Mouse (Mus musculus) liver, embryonic 11.5 days (tissue): Measurements from ENCODE around the gene Il1f6. TPM values are rescaled to one million over a fixed set of nuclear protein-coding genes. Genes with fewer than 3 reads are reported as not detected.

Experiments used
- ATAC-seq: fragments of 200-750 bp; cut with Nextera tagmentation; replicated peaks from 2 replicates; pipeline ENCODE4 v1.8.0; 2017; ENCODE audit warnings: moderate number of reproducible peaks, mild to moderate bottlenecking, moderate TSS enrichment, moderate library complexity; ENCODE audit not compliant: low FRiP score
- DNase-seq: peaks from one replicate; pipeline ENCODE4 v3.0.0-alpha.2; 2017; ENCODE audit warnings: low spot score
- H3K27ac ChIP-seq: fragments of 300-500 bp; sonication (generic); 2 replicates; pipeline ENCODE4 v1.5.1; 2014; ENCODE audit warnings: mild to moderate bottlenecking, low read depth, low read length, control low read depth
- H3K27me3 ChIP-seq: fragments of 300-500 bp; sonication (generic); replicated peaks from 2 replicates; pipeline ENCODE4 v1.6.1; 2014; ENCODE audit warnings: low read length, mixed read lengths; ENCODE audit not compliant: control insufficient read depth, insufficient read depth
- H3K36me3 ChIP-seq: fragments of 300-500 bp; sonication (generic); 2 replicates; pipeline ENCODE4 v1.6.1; 2014; ENCODE audit warnings: mild to moderate bottlenecking, low read length, moderate library complexity, mixed read lengths; ENCODE audit not compliant: control insufficient read depth, insufficient read depth
- H3K4me1 ChIP-seq: fragments of 300-500 bp; sonication (generic); replicated peaks from 2 replicates; pipeline ENCODE4 v1.6.1; 2014; ENCODE audit warnings: low read length, mixed read lengths; ENCODE audit not compliant: control insufficient read depth, insufficient read depth
- H3K4me2 ChIP-seq: fragments of 300-500 bp; sonication (generic); 2 replicates; pipeline ENCODE4 v1.6.1; 2014; ENCODE audit warnings: mild to moderate bottlenecking, control low read depth, moderate library complexity
- H3K4me3 ChIP-seq: fragments of 300-500 bp; sonication (generic); 2 replicates; pipeline ENCODE4 v1.5.1; 2014; ENCODE audit warnings: low read depth, low read length, control low read depth
- H3K9ac ChIP-seq: fragments of 300-500 bp; sonication (generic); 2 replicates; pipeline ENCODE4 v1.6.1; 2014; ENCODE audit warnings: low read depth, low read length, control low read depth
- H3K9me3 ChIP-seq: fragments of 300-500 bp; sonication (generic); 2 replicates; pipeline ENCODE4 v1.6.1; 2016; ENCODE audit warnings: low read length, inconsistent platforms, mixed read lengths; ENCODE audit not compliant: control insufficient read depth
- WGBS: fragments of 180-500 bp; shearing (Covaris S2); extraction: QIAGEN DNeasy Blood & Tissue Kit; methylation state at CpG from one replicate; pipeline ENCODE4 v1.1.7; 2014; 5-methylcytosine and 5-hydroxymethylcytosine counted together
- polyA plus RNA-seq: library from polyadenylated mRNA; unstranded; fragments of >200 nt; fragmentation: Nextera tagmentation; extraction: Ambion mirVana; gene quantifications from 2 replicates; pipeline ENCODE4 v1.2.1, GENCODE M21; 2014

Gene Il1f6
- polyA plus RNA-seq, 1 experiment from 2014 or later, result not detected

DNA sequence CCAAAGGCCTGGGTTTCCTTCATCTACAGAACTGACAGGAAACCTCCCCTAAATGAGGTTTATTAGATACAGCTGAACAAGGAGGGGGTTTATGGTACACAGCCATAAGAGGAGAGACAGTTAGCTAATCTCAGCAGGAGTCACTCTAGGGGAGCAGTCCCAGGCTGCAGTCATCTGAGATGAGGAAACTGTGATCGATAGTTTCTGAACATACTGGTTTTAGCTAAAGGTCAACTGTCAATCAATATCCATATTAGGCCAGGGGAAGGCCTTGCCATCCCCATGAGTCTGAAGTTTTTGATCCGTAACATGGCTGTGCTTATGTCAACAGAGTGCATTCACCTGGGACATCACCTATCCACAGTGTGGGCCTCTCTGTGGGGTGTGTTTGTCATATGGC is 58.4 kb downstream of the Il1f6 start:
- Histone ChIP-seq H3K9me3 (no peaks in the 10 kb centered on the region), H3K4me1 (no peaks in the 10 kb centered on the region), H3K27ac (no peak overlapping the region), H3K4me3 (no peak overlapping the region), H3K36me3 (no peaks in the 10 kb centered on the region), H3K27me3 (no peaks in the 10 kb centered on the region), H3K4me2 (no peak overlapping the region), H3K9ac (no peak overlapping the region)
- ATAC-seq (no peak), DNase-seq (no peak)
- WGBS, result 79% methylated on average over 2 of the region's 2 CpGs

DNA sequence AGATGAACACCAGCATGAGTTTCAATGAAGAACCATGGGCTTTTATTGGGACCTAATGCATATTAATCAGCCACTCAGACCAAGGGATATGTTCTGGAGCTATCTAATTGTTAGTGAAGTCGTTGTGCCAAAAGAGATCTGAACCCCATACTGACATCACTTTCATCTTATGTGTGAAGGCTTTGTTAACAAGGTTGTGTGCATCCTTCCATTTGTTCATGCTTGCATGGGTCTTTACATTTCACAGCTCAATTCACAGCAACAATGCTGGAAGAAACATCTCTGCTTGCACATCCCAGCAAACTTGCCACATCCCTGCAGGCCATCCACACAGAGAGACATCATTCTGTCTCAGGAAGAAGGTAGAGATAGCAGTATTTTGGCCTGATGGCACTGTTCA is 59.9 kb downstream of the Il1f6 start:
- Histone ChIP-seq H3K4me2 (no peak overlapping the region), H3K9ac (no peak overlapping the region), H3K4me1 (no peaks in the 10 kb centered on the region), H3K27ac (no peak overlapping the region), H3K4me3 (no peak overlapping the region), H3K27me3 (no peaks in the 10 kb centered on the region), H3K9me3 (no peaks in the 10 kb centered on the region), H3K36me3 (no peaks in the 10 kb centered on the region)
- 48% methylated on average over 1 of the region's 1 CpGs for WGBS
- ATAC-seq (no peak), DNase-seq (no peak)

Other genes with a start within 250 kb of the Il1f6 start
- gene Hnmt, start 166.0 kb upstream of the Il1f6 start, polyA plus RNA-seq, result 1.1 and 1.4 TPM in 2 replicates
- gene Tbpl2, start 118.8 kb upstream of the Il1f6 start, polyA plus RNA-seq, result not detected in 2 replicates
- gene Il1f8, start 62.3 kb upstream of the Il1f6 start, polyA plus RNA-seq, result not detected in 2 replicates
- not detected in 2 replicates for gene Il1f9, start 28.9 kb upstream of the Il1f6 start, polyA plus RNA-seq
- gene Il1f5, start 61.5 kb downstream of the Il1f6 start, polyA plus RNA-seq, result not detected in 2 replicates
- gene Il1f10, start 75.8 kb downstream of the Il1f6 start, polyA plus RNA-seq, result not detected in 2 replicates
- gene Il1rn, start 121.4 kb downstream of the Il1f6 start, polyA plus RNA-seq, result 0.17 and 0.34 TPM in 2 replicates
- 13.1 and 17.3 TPM in 2 replicates for gene Psd4, start 152.2 kb downstream of the Il1f6 start, polyA plus RNA-seq